Mouse (Mus musculus): ENCODE measurements around the gene Kif26b. TPM values are rescaled to one million over a fixed set of nuclear protein-coding genes. Genes with fewer than 3 reads are reported as not detected.
A peak's percentile ranks its signal among the peaks of the same experiment; 100 is the strongest.

The Kif26b gene
- total RNA-seq, 2 experiments from 2014 or later, result 2.9 to 3.0 TPM

DNA sequence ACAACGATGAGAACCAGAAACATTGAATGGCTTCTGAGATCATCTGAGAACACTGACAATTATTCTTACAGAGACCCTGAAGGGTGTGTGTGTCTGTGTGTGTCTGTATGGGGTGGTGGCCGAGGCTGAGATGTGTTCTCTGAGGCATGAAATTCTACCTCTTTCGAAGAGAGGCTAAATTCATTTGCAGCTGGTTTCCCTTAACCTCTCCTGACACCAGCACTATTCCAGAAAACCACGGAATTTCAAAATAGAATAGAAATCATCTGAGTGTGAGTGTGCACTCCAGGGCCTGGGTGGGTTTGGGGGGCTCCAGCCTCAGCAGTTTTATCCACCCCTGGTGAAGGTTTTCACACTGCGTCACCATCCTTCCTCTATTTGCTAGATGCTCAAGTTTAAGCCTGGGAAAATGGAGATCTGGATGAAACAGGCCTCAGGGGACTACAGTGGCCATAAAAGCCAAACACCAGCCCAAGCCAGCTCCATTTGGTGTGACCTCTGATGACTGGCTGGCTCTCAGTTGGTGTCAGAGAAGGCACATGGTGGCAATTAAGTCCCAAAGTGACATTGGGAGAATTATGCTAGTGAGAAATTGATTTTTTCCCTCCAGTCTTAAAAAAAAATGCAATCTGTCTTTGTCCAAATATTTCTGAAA is 56.6 kb downstream of the Kif26b start:
- no peak for DNase-seq (ENCODE audit: low spot score in 2 of 2)

DNA sequence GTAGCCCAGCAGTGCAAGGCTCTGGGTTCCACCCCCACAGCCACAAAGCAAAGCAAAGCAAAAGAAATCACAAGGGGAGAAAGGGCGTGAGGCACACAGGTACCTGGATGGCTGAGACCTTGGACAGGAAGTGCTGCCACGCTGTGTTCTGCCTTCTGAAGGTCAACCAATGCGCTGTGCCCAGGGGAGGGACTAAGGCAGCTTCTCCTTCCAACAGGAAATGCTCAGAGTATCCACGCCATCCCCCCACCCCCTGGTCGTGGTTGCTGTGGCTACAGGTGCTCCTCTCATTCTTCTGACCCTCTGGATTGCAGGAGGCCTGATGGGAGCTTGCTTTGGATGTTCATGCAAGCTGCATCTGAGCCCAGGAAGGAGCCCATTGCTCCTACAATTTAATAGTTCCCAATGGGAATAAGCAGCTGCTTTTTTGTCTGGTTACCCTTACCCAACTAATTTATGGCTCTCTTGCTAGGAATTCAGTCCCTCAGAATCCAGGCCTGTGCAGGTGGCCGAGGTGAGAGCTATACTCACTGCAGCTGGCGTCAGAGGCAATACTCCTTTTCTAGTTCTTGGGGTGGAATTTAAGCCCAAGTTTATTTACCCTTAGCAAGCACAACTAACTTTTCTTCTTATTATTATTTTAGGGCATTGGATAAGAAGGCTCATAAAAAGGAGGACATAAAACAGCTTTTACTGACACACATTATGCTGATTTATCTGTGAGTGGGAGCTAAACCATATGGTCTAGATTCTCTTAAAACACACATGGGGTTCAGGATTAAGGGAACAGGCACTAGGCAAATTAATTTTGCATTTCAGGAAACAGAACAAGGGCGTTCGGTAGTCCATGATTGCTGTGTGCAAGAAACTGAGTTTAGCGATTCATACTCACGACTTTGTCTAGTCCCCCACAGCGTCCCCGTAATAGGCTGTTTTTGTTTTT is 61.6 kb downstream of the Kif26b start:
- DNase-seq (ENCODE audit: low spot score in 2 of 2), result no peak

DNA sequence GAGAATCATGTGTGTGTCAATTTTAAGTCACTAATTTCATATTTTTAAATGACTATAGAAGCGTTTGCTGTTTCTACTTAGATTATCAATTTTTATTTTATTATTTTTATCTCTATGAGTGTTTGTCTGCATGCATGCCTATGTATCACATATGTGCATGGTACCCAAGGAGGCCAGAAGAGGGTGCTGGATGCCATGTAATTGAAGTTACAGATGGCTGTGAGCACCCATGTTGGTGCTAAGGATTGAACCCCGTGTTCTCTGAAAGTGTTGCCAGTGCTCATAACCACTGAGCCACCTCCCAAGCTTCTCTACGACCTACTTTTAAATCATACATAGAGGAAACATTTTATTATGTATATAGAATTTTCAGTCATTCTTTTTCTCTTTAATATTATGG is 68.2 kb downstream of the Kif26b start:
- DNase-seq (ENCODE audit: low spot score in 2 of 2), result no peak

DNA sequence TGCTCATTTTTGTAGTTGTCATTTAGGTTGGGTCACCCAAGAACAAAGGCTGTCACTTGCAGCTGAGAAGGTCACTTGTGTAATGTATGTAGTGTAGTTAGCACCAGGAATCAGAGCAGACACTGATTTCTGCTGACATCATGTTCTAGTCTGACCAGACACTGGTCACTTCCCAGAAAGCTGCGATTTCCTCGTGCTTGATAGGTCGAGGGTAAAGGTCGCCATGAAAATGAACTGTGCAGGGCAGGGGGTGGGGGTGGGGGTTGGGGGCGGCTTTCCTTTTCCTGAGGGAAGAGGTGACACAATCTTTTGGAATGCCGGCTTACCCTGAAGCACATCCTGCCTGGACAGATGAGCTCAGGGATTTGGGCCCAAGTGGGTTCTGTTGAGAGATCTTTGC is 68.8 kb downstream of the Kif26b start:
- no peak for DNase-seq (ENCODE audit: low spot score in 2 of 2)

DNA sequence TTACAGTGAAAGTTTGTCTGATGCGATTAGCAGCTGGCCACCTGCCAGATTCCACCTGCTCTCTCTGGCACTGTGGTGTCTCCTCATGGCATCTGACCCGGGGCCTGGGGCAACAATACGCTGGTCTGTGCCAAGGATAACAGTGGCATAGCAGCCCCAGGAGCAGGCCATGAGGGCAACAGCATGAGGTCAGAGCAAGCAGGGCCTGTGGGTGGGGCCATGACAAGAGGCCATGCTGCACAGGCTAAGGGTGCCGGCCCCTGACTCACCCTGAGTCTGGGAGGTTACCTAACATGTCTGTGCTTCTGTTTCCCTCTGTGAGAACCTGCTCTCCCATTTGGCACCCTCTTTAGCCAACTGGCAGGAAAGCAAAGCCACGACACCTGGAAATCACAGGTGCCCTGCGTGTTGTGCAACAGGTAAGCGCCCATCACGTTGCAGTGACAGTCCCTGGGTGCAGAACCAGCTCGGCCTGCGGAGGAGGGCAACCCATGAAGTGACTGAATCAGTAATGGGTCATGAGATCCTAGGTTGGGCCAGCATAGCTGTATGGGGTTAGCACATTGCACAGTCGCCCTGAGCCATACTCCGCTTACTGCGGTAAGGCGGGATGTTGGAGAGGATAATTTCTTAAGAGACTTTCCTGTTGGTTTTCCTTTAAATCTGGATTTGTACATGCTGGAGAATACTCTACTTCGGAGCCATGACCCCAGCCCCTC is 72.1 kb downstream of the Kif26b start:
- DNase-seq (ENCODE audit: low spot score in 2 of 2), result peak in 1 of 2 experiments; percentile 24

DNA sequence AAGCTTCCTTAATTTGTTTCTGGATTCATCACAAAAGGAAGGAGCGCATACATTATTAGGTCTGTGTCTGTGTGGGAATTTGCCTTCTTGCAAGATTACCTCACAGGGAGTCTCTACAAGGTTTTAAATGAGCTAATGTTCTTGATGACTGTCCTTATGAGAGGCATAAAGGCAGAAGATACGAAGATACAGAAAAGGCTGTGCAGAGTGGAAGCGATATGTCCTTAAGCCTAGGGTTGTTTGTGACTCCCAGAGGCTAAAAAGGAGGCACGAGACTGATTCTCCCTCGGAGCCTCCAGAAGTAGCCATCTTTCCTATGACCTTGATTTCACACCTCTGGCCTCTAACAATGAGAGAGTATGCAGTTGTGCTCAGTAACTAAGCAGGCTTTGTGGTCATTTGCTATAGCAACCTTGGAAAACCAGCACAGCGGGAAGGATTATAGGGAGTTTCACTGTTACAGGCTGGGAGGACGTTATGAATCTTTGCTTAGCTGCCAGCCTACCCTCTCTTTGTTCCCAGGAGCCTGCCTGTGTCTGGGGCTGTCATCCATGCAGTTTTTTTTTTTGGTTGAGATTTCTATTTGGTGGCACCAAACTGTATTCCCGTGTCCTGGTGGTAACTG is 80.3 kb downstream of the Kif26b start:
- DNase-seq (ENCODE audit: low spot score in 2 of 2), result no peak

DNA sequence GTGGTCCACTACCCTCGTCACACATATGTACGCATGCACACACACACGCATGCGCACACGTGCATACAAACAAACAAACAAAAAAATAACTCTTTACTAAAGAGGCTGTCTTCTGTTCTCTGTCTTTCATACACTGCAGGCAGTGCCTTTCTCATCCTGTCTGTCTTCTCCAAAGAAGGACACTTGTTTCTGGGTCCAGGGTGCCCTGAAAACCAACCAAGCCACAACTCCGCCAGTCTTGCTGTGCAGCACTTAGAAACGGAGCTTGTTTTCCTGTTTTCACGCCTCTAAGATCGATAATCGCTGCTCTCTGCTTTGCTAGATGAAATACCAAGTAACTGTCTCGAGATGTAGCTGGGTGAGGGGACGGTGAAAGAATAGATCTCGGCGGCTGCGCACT is 82.6 kb downstream of the Kif26b start:
- DNase-seq (ENCODE audit: low spot score in 2 of 2), result no peak

DNA sequence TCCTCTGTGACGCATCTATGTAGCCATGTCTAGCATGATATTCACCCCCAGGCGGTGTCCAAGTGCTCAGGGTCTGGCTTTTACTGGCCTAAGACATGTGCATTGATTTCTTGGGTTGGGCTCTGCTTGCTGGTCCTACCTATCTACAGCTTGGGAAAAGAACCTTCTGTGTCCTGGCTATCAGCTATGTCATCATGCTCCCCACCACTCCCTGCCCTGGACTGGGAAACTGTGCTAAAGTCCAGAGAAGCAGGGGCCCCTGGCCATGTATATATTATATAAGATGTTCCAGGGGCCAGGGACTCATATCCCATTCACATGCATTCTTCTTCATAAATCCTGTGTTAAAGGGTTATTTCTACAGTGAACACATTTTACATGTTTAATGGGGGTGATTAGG is 92.4 kb downstream of the Kif26b start:
- no peak for DNase-seq (ENCODE audit: low spot score in 2 of 2)

DNA sequence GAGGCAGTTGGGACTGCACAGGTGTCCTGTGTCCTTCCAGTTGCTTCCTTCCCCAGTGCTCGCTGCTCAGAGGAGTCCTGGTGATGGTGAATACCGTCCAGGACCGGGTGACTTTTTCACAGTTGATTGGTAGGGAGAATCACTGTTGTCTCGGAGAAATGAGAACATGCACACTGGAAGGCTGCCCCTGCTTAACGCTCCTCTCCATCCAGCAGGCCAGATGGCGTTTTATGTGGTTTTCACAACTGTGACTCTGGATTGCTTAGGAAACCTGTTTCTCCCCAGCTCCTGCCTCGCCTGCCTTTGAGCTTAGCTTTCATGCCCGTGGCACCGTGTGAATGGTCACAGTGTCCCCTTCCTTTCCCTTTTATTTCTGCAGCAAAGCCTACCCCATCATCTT is 95.0 kb downstream of the Kif26b start:
- no peak for DNase-seq (ENCODE audit: low spot score in 2 of 2)

DNA sequence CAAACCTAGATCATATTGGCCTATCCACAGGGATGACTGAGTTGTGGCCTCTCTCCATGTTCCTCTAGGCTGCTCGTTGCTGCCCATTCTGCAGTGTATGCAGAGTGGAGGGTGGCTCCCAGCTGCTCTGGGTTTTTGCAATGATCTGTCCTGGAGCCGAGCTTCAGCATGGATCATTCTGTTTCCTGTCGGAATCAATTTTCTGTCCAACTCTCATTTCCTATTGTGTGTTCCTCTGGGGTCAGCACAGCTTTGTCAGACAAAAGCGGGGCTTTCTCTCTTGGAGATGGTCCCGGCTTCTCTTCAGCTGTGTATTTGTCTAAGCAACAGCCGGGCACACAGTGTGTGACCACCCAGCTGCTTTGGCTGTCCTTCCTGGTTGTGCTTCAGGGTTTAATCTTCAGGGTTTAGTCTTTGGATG is 98.0 kb downstream of the Kif26b start:
- DNase-seq (ENCODE audit: low spot score in 2 of 2), result peak in 1 of 2 experiments; percentile 20

DNA sequence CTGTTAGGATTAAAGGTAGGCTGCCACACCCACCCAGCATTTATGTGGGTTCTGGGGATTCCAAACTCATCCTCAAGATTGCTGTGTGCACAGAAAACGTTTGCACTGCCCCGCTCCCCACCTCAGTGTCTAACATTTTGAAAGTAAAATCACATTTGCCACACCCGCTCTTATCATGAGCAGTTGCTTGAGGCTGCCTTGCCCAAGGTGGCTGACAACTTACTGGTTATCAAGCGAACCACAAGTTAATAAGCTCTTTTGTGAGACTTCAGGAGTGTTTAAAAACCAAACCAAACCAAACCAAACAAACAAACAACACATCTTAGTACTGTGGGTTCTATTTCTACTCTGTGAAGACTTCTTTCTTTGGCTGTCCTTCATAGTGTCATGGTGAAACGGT is 101.1 kb downstream of the Kif26b start:
- DNase-seq (ENCODE audit: low spot score in 2 of 2), result no peak

DNA sequence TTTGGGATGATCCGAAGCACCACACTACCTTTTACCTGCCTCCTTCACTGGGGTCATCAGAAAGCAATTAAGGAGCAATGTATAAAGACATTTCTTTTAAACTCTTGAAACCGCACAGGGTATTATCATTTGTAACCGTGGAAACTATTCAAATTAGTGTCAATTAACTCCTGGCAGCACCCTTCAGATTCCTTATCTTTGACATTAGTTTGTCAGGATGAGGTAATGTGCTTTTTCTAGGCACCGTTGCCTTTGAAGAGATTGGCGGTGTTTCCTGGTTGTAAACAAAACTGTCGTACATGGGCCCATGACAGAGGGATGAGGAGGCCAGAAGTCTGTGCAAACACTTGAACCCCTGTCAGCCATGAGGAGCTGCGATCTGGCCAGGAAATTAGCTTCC is 102.9 kb downstream of the Kif26b start:
- no peak for DNase-seq (ENCODE audit: low spot score in 2 of 2)

DNA sequence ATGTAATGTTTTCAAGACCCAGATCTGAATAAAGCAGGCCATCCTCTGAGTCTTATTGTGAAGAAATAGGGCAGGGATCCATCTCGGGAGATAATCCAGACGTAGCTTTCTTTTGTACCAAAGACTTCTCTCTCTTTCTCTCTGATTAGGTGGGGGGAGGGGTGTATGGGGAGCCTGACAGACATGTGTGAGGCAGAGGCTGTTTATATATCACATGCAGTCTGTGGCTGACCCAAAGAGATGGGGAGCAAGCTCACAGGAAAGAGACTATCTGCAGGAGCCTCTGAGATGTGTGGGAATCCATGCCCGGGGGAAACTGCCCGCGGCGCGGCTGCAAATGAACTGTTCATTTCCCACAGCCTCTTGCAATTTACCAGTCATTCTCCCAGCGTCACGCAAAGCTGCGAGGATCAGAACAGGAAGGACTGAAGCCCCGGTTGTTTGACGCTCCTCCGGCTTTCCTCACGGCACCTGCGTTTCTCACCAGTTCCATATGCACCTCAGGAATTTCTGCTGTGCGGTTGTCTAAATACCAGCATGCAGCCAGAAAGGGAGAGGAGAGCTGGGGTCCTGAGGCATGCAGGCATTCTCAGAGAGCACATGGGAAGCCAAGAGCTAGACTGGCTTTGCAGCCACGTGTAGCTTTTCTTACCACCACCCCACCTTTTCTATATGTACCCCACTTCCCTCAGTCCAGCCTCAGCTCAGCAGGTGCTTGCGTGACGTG is 105.6 kb downstream of the Kif26b start:
- no peak for DNase-seq (ENCODE audit: low spot score in 2 of 2)

DNA sequence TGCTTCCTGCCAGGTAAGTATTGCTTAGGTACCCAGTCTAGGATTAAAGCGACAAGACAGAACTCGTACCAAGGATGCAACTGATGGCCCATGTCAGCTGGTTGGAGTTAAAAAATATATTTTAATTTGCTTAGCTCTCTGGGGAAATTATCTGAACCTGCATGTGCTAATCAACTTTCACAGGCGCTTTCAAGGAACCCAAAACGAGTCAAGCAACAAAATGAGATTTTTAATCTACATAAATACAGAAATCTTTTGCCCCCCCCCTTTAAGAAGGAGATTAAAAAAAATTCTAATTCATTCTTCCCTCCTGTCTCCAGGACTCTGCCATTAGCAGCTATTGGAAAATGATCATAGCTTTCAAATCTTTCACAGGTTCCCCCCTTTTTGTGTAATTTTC is 106.5 kb downstream of the Kif26b start:
- DNase-seq (ENCODE audit: low spot score in 2 of 2), result no peak

DNA sequence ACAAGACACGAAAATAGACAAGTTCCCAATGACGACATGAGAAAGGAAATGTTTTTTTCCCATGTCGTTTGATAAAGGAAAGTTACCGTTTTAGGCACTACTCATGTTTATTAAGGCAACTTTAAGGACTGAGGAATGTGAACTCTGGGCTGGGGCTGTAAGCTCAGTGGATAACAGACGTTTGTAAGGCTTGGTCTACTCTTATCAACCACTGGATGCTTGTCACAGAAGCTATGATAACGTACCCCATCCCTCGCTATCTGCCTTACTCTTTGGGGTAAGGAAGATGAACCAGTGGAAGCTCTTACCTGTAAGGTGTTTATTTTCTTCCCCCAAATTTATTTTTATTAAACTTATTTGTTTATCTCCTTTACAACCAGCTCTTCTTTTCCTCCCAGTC is 108.4 kb downstream of the Kif26b start:
- no peak for DNase-seq (ENCODE audit: low spot score in 2 of 2)

DNA sequence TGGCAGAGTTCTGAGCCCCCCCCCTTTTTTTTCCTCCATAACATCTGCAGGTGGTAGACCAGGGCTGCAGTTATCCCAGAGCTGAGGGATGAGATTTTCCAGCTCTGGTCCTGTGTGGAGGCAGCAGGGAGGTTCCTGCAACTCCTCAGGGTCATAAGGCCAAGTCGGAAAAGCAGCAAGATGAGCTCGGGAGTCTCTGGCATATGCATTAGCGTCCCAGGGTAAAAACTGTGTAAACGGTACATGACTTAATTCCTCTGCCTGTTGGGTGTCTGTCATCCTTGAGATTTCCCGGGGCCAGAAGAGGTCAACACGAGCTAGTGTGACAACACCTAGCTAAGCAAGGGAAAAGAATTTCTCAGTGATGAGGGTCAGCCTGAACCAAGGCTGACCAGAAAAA is 111.0 kb downstream of the Kif26b start:
- DNase-seq (ENCODE audit: low spot score in 2 of 2), result no peak

DNA sequence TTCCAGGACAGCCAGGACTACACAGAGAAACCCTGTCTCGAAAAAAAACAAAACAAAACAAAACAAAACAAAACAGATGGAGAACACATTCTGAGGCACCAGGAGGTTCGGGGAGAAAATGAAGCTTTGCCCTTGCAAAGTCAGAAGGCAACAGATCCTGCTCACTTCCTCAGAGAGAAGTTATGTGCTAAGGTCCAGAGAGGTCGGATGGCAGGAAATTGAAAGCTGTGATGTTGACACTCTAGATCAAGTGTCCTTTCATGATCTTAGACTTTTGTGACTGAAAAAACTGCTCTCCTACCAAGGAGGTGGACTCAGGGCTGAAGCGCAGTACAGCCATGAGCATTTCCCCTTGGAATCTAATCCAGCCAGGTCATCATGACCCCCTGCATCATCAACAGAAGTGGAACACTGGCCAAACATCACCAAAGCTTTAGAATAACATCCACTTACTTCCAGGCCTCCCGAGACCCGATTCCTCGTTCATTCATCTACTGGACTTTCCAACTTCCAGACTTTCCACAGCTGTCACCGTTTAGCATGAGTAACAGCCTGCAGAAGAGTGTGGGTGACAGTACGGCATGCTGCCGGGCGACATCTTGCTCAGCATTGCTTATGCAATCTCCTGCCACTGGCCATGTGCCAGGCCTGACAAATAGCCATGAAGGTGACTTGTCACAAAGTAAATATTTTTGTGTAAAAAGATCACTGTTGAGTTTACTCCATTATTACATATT is 112.0 kb downstream of the Kif26b start:
- DNase-seq (ENCODE audit: low spot score in 2 of 2), result no peak

DNA sequence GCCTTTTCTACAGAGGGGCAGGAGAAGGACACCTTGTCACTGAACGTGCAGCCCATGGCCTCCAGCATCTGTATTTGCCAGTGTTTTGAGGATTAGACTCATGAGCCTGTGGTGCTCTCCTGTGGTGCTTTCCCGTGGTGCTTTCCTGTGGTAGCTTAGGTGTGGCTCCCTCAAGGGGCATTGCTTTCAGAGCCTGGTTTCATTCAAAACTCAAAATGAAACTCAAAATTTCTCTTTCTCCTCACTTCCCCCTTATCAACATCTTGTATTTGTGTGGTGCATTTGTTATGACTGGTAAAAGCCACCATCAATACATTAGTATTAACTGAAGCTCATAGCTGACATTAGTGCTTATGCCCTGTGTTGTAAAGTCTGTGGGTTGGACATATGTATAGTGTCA is 112.9 kb downstream of the Kif26b start:
- no peak for DNase-seq (ENCODE audit: low spot score in 2 of 2)

DNA sequence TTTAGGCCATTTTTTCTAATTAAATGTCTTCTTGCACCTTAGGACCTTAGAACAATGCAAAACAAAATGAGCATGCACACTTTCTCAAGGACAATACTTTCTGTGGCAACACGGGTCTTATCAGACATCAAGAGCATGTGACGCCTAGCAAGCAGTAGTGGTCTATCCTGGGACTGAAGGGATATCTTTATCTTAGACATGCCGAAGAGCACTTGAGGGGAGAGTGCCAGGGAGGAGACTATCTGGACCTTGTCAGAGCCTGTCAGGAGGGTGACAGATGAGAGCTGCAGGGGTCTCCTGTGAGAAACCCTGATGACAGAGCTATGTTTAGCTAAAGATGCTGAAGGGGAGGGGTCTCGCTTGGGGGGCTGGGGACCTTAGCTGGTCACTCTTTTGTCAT is 116.0 kb downstream of the Kif26b start:
- DNase-seq (ENCODE audit: low spot score in 2 of 2), result no peak

DNA sequence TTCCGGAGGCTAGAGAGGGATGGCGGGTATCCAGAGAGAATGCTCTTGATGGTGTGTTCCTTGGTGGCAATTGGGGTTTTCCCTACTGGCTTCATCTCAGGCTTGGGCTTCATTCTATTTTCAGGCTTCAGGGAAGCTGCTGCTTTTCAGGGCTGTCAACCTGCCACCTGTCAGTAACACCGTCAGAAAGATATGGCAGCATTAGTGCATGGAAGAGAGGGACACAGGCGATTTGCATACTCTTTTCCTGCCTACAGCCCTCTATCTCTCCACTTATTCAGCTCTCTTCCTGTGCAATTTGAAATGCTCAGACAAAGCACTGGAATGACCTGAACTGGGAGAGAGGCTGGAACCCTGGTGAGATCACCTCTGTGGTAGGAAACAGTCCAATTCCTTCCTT is 117.7 kb downstream of the Kif26b start:
- DNase-seq (ENCODE audit: low spot score in 2 of 2), result no peak

Measured in gastrocnemius, postnatal 4 days (tissue).